ENCODE assay signal across 20 mouse cellular contexts in the genomic region with DNA sequence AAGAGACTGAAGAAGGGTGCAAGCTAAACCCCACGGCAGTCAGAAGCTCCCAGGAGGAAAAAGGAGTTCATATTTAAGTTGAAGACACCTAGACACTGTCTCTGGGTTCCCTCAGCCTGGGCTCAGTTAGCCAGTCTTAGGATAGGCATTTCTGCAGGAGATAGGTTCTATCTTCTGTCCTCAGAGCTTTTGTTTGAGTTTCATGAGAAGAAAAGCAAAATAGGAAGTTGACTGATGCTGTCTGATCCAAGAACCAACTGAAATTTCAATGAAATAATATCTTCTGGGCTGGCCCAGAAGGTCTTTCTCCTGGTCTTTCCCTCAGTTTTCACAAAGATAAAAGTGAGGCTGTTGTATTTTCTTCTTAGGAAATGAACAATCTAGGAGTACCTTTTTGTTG. TPM values are rescaled to one million over a fixed set of nuclear protein-coding genes. Genes with fewer than 3 reads are reported as not detected.
DNase-seq lines count a peak whose midpoint lies in the region; TF ChIP-seq lines count a peak whose summit lies in the region.
"Had no signal": no experiment of that assay in that cellular context is flagged by ENCODE, and none has a peak within 500 bp of the region (broad histone marks: within the 10 kb centered on the region; RNA-seq: fewer than 3 reads in every experiment).

No protein-coding gene starts in this region.

- no peak for TF ChIP-seq CTCF in thymus, adult 2 months (IDR thresholded peaks at IDR 0.05; ENCODE audit: borderline replicate concordance, control insufficient read depth, extremely low read depth, insufficient read depth, low read length, poor library complexity)

- no peak for TF ChIP-seq POLR2A in thymus, adult 2 months (IDR thresholded peaks at IDR 0.05; ENCODE audit: control insufficient read depth, extremely low read depth, insufficient read depth, low read length, poor library complexity)

- peaks cover 15% of the 10 kb centered on the region for H3K4me1 ChIP-seq in heart, embryonic 10.5 days
- peaks cover 36% of the 10 kb centered on the region for H3K4me1 ChIP-seq in thymus, adult 2 months (replicated peaks; ENCODE audit: control insufficient read depth, insufficient read depth, low read length)
- H3K4me1 ChIP-seq: forebrain, embryonic 13.5 days; forebrain, embryonic 15.5 days had no signal

- H3K27me3 ChIP-seq in heart, embryonic 10.5 days (ENCODE audit: insufficient read depth, poor library complexity, severe bottlenecking) = no peaks in the 10 kb centered on the region
- no peaks in the 10 kb centered on the region for H3K27me3 ChIP-seq in thymus, adult 2 months (ENCODE audit: control insufficient read depth, insufficient read depth, low read length)
- H3K27me3 ChIP-seq: embryonic facial prominence, embryonic 12.5 days; forebrain, embryonic 13.5 days; forebrain, embryonic 15.5 days had no signal

- H3K4me3 ChIP-seq in heart, embryonic 10.5 days = no peak overlapping the region
- H3K4me3 ChIP-seq in thymus, adult 2 months (ENCODE audit: control insufficient read depth, insufficient read depth, low read length) = no peak overlapping the region
- H3K4me3 ChIP-seq: embryonic facial prominence, embryonic 10.5 days; embryonic facial prominence, embryonic 12.5 days; forebrain, embryonic 13.5 days; forebrain, embryonic 15.5 days had no signal

- H3K36me3 ChIP-seq in heart, embryonic 10.5 days = no peaks in the 10 kb centered on the region
- no peaks in the 10 kb centered on the region for H3K36me3 ChIP-seq in thymus, adult 2 months (ENCODE audit: control insufficient read depth, insufficient read depth, low read length)
- H3K36me3 ChIP-seq: embryonic facial prominence, embryonic 10.5 days; embryonic facial prominence, embryonic 12.5 days; forebrain, embryonic 15.5 days had no signal

- no peaks in the 10 kb centered on the region for H3K9me3 ChIP-seq in heart, embryonic 10.5 days
- H3K9me3 ChIP-seq: embryonic facial prominence, embryonic 10.5 days; embryonic facial prominence, embryonic 12.5 days; forebrain, embryonic 13.5 days; forebrain, embryonic 15.5 days had no signal

- H3K27ac ChIP-seq in heart, embryonic 10.5 days = no peak overlapping the region
- H3K27ac ChIP-seq in thymus, adult 2 months (ENCODE audit: control insufficient read depth, insufficient read depth, low read length) = peak overlapping the region; percentile 65
- H3K27ac ChIP-seq: embryonic facial prominence, embryonic 12.5 days; forebrain, embryonic 13.5 days; forebrain, embryonic 15.5 days had no signal

- WGBS in heart, embryonic 10.5 days = 64% methylated on average over 1 of the region's 1 CpGs
- WGBS in thymus, adult 2 months = 63% methylated on average over 1 of the region's 1 CpGs

- peak; percentile 74 for DNase-seq in heart, adult 11 months
- no peak for DNase-seq in heart, embryonic 10.5 days (ENCODE audit: low spot score)
- DNase-seq in thymus, adult 2 months = no peak
- DNase-seq in thymus, postnatal 36 days = no peak
- DNase-seq in MEL-GATA-1-ER (ENCODE audit: extremely low read depth, low read depth) = peak; percentile 55
- DNase-seq in kidney, postnatal 10 days = no peak
- DNase-seq in frontal cortex, postnatal 10 days (ENCODE audit: low spot score in 2 of 2) = no peak
- DNase-seq: adrenal gland, adult 2 months; adrenal gland, postnatal 10 days; adrenal gland, postnatal 25 days; cerebellum, adult 11-12 months; cerebellum, adult 2 months; cerebellum, adult 9-10 months; cerebellum, postnatal 10 days; cerebellum, postnatal 25 days; forebrain, postnatal 0 days had no signal

RNA-seq across cellular contexts. Expression of a gene that starts 13.4 kb away (rescaled TPM):
- polyA plus RNA-seq in heart, embryonic 10.5 days (2016; fragmentation: Nextera tagmentation; extraction: Ambion mirVana) = 93.7 and 115 TPM in 2 replicates
- polyA plus RNA-seq in thymus, adult 2 months (2012; rRNA removed) = 126 and 209 TPM in 2 replicates

RNA-seq across cellular contexts. Expression of a gene that starts 55.6 kb away (rescaled TPM):
- 348 and 351 TPM in 2 replicates for polyA plus RNA-seq in heart, embryonic 10.5 days (2016; fragmentation: Nextera tagmentation; extraction: Ambion mirVana)
- polyA plus RNA-seq in thymus, adult 2 months (2012; rRNA removed) = 59.5 and 71.6 TPM in 2 replicates

RNA-seq across cellular contexts. Expression of a gene that starts 58.8 kb away (rescaled TPM):
- polyA plus RNA-seq in heart, embryonic 10.5 days (2016; fragmentation: Nextera tagmentation; extraction: Ambion mirVana) = 8.2 and 12.2 TPM in 2 replicates
- polyA plus RNA-seq in thymus, adult 2 months (2012; rRNA removed) = 68.1 and 69.6 TPM in 2 replicates

Comparison
In these comparisons a context has a peak if more than half of its experiments do, and no peak if none do; other contexts are left out.
1. DNase-seq: peak in heart, adult 11 months (single experiment) and MEL-GATA-1-ER (single experiment); none in heart, embryonic 10.5 days (single experiment), thymus, adult 2 months (single experiment), thymus, postnatal 36 days (0 of 2), kidney, postnatal 10 days (single experiment) and frontal cortex, postnatal 10 days (0 of 2).